Mouse (Mus musculus): ENCODE data around the gene Itgb2. TPM values are rescaled to one million over a fixed set of nuclear protein-coding genes. Genes with fewer than 3 reads are reported as not detected.
A peak's percentile ranks its signal among the peaks of the same experiment; 100 is the strongest.

Gene Itgb2
- total RNA-seq, 4 experiments from 2014 or later: 3.8 to 36.2 (median 15.3) TPM

DNA sequence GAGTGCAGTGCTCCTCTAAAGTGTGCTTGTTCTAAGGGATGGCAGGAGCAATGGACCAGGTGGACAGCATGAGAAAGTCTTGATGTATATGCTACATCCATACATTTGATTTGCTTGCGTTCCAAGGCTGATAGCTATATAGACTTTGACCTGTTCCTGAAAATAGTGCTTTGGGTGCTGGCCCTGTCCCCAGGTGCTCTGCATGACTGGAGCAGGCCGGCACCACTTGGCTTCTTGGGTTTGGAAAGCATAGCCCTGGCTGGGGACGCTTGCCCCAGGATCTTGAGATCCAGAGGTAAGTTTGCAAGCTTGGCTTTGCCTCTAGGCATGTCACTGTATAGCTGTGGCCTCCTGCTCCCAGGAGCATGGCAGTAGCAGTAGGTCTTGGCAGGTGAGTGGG is 56.6 kb downstream of the Itgb2 start:
- DNase-seq (ENCODE audit: low spot score in 2 of 2): no peak

DNA sequence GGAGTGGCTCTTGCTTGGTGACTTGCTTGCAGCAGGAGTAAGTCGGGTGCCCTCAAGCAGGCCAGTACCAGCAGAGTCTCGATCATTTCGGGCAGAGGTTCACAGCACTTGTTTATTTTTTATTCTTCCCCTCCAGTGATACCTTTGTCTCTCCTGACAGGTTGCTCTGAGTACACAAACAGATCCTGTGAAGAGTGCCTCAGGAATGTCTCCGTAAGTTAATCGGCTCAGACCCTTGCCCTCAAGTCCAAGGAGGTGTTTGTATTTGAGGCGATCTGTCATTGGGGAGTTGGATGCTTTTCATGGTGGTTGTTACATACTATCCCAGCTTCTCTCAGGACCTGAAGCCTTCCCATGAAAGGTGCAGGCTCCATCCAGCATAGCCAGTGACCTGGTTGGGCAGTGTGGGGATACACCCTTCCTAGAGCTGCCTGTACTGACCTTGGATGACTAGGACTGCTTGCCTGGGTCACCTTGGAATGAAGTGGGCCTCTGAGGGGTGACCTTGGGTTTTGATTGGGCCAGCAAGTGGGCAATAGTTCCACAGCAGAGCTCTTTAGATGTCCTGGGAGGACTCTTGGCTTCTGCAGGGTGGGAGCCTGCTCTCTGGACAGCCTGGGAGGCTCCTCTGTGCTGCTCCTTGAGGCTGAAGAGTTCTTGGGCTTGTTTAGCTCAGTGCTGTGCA is 57.2 kb downstream of the Itgb2 start:
- DNase-seq (ENCODE audit: low spot score in 2 of 2): no peak

DNA sequence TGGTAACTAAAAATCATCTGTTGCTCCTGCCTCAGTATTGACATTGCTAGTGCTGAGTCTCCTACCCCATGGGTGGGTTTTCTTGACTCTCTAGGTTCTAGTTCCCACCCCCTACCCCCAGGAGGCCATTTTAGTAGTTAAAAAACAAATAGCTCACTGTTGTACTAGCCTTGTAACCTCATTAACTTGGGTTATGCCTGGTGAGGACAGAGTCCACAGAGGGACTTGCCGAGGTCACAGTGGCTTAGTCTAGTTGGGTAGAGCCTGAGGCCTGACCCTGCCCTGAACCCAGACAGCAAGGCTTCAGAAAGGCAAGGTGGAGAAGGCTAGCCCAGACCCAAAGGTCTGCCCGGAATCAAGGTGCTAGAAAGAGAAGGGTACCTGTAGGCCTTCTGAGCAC is 58.0 kb downstream of the Itgb2 start:
- no peak for DNase-seq (ENCODE audit: low spot score in 2 of 2)

DNA sequence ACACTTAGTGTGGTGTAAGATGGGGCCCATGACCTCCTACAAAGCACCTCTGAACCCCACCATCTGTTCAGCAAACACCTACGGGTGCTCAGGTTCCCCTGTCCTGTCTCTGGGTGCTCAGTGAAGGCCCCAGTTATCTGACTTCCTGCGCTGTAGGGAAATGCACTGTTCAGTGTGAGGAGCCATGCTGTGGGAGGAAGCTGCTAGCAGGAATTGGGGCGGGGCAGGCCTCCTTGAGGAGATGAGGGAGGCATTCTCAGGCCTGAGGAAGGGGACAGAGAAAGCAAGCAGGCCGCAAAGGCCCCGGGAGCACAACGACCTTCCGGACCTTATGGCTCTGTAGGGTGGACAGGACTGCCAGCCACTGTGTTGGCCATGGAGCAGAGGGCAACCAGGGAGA is 59.1 kb downstream of the Itgb2 start:
- DNase-seq (ENCODE audit: low spot score in 2 of 2): no peak

DNA sequence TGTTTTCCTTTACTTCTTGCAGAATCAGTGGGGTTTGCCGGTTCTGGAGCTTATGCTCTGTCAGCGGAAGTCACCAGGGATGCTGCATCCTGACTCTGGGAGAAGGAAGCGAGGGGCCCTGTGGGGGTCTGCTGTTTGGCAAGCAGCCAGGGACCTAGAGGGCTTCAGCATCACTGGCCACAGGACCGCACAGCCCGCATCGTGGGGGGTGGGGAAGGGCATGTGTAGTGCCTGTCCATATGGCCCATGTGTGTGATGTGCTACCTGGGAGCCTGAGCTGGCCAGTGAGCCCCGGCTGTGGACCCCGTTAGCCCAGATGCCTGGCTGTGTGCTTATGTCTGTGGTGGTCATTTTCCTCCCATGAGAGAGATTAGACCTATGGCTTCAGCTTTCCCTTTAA is 59.7 kb downstream of the Itgb2 start:
- DNase-seq (ENCODE audit: low spot score in 2 of 2): no peak

DNA sequence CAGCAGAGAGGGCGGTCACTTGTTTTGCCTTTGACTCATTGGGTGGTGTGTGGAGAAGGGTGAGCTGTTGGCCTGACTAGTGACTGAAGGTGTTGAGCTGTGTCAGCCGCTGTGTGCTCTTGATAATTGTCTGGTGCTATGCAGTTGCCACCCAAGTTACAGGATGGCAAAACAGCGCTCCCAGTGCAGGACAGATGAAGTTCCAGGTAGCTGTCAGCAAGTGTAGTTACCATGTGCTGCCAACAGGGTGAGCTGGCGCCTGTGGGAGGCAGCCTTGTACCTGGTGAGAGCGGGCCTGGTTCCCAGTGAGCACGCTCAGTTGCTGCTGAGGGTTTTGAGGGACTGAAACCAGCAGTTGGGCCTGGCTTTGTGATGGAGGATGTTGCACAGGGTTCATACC is 60.8 kb downstream of the Itgb2 start:
- DNase-seq (ENCODE audit: low spot score in 2 of 2): no peak

DNA sequence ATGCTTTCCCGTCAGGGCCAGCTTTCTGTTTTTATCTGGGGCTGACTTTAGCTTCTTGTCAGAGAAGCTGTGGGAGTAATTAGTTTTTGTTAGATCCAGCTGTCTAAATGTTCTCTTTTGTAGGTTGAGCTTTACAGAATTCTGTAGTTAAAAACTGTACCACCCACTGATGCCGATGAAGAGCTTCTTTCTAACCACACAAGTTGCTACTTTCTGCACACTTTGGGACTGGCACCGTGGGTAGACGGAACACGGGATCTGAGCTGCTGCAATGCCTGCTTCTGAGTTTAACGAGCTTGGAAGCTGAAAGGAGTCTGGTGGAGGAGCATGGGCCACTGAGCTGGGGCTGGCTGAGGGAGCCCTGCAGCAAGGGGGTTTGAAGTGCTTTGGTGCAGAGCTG is 61.5 kb downstream of the Itgb2 start:
- no peak for DNase-seq (ENCODE audit: low spot score in 2 of 2)

DNA sequence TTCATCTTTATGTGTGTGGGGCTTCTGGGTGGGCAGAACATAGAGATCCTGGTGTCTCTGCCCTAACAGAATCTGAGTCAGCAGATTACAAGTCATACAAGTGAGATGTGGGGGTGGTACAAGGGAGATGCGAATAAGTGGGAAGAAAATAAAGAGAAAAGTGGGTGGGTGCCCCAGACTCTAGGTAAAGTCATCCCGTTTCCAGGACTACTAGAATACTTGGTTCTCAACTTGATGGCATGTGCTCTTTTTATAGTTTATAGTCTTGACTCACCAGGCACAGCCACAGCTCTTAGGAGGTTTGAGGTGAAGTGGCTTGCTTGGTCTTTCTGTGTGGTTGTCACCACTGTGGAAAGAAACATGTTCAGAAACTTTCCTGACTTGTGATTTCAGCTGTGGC is 66.0 kb downstream of the Itgb2 start:
- DNase-seq (ENCODE audit: low spot score in 2 of 2): no peak

DNA sequence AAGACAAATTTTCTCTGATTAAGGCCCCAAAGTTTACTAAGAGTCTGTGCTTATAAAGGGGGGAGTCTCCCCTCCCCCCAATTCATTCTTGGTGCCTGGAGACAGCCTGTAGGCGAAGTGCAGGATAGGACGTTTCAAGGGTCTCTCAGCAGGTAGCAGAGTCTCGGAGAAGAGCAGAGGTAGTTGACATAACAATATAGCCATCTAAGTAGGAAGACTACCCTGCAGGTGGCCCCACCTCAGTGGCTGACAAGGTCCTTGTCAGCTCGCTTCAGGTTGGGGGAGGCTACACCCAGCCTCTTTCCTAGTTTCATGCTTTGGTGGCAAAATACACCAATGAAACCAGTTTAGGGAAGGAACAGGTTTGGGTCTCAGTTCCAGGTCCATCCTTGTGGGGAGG is 73.0 kb downstream of the Itgb2 start:
- no peak for DNase-seq (ENCODE audit: low spot score in 2 of 2)

DNA sequence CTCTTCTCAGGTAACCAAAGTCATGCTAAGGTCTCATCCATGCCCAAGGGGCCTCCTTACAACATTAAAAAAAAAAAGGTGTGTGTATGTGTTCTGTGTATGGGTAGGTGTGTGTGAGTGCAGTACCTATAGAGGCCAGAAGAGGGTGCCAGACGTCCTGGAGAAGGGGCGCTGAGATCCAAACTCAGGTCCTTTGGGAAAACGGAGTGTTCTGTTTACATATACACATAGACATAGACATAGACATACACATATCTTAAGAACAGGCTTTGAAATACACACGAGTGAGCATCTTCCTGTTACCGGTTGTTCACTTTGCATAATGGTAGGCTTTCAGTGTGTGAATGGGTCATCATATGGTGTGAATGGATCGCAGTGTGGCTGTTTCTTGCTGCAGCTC is 74.1 kb downstream of the Itgb2 start:
- DNase-seq (ENCODE audit: low spot score in 2 of 2): no peak

DNA sequence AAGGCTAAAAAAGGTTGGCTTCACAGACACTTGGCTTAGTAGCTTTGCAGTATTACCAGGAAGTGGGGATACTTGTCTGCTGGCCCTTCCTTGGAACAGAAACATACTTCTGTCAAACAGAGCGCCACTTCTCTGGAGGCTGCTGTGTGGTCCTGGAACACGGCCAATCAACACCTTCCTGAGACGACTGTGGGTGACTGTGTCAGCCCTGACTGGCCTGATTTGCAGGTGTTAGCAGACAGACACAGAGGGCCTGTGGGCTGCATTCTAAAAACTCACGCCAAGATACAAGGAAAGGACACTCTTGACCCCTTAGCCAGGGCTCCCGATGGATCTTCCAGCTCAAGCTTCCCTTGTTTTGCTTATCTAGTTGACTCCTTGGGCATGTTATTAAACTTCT is 74.9 kb downstream of the Itgb2 start:
- DNase-seq (ENCODE audit: low spot score in 2 of 2): no peak

DNA sequence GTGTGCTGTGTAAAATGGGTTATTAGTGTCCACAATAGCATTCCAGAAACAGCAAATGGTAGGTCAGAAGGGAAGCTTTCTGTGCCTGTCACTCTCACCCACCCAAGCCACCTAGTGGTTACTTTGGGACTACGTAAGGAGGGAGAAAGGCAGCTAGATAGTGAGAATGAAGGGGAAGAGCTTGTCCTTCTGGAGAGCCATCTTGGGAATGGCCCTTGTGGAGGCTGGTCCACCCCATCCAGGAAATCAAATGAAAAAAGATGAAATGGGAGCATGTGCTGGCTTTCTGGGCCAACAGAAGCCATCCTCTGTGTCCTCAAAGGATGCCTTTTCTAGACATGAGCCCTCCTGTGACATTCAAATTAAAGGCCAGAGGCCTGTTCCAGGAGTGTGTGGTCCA is 75.3 kb downstream of the Itgb2 start:
- DNase-seq (ENCODE audit: low spot score in 2 of 2): no peak

DNA sequence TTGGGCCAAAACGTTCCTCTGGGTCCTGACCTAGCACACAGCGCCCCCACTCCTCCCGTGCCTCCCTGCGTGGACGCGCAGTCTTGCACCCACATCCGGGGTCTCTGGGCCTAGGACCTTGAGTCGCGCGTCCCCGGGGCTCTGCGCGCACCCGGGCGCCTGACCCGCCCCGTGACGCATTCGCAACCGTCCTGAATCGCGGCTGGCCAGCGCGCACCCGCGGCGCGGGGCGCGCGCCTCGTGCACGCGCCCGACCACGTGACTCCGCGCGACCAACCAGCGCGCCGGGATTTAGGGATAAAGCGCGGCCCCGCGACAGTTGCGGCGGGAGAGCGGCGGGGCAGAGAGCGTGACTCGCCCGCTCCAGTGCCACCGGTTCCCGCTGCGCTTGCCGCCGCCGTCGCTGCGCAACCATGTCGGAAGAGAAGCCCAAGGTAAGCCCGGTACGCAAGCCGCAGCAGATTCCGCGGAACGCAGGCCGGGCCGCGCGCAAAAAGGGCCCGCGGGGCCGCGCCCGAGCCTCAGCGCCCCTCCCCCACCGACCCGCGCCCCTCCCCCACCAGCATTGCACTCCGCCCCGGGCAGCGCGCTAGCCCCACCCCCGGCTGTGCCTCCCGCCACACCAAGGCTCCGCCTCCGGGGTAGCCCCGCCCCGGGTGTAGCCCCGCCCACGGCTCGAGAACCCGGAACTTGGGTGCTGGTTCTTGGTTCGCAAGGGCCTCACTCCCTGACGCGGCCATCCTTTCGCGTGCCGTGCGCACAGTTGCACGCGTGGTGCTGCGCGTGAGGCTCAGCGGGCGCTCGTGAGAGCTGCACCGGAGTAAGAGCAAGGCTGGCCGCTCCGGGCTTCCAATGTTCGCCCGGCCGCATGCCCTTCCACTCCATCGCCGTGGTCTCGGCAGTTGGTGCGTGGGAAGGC is 76.1 kb downstream of the Itgb2 start, which contains the start of the genes Sumo3 and Gm49325:
Gene Sumo3 (plus strand): TSS at position 190 of the 919 bp plus-strand sequence.
Gene Gm49325 (plus strand): TSS at position 290 of the 919 bp plus-strand sequence.
- DNase-seq (ENCODE audit: low spot score in 2 of 2): peak; percentile 89

DNA sequence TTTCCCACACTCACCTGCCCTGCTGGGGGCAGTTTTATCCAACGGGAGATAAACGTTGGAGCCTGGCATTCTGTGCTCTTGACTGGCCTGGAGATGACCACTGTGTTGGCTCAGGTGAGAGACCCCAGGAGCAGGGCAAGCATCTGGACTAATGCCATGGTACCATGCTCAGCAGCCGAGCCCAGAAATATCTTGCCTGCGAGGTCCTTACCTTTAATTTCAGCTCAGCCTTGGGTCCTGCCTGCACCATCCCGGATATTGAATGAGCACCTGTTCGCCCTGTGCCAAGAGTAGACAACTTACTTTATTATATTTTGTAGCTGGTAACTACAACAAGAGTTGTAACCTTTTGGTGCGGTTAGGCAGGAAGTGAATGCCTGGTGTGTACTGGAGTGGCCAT is 76.8 kb downstream of the Itgb2 start:
- no peak for DNase-seq (ENCODE audit: low spot score in 2 of 2)

DNA sequence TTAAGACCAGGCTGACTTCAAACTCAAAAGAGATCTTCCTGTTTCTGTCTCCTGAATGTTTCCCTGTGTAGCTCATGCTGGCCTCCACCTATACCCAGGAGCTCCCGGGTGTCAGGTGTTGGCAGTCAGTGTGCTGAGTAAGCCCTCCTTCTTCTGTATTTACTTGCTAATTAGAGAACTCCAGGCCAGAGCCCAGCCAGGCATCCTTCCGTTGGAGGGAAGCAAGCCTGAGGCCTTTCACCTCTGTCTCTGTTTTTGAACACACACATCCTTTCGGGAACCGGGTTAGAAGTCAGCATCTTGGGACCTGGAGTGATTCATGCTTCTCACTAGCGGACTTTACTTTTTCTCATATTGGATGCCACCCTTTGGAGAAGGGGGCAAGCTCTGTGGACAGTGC is 77.4 kb downstream of the Itgb2 start:
- DNase-seq (ENCODE audit: low spot score in 2 of 2): no peak

DNA sequence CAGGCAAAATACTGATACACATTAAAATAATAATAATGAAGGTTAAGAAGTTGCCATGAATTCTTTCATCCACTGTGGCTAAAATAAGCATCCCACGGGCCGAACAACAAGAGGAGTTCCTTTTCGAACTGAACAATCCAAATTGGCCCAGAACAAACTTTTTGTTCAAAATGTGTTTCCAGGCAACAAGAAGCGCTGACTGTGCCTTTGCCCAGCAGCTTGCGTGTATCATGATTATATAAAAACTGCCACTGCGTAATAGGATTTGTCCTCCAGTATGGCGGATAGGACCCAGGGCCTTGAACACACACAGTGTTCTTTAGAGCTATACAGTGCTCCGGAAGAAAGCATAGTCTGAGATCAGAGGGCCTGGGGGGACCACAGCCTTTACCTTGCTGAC is 78.5 kb downstream of the Itgb2 start:
- DNase-seq (ENCODE audit: low spot score in 2 of 2): no peak

DNA sequence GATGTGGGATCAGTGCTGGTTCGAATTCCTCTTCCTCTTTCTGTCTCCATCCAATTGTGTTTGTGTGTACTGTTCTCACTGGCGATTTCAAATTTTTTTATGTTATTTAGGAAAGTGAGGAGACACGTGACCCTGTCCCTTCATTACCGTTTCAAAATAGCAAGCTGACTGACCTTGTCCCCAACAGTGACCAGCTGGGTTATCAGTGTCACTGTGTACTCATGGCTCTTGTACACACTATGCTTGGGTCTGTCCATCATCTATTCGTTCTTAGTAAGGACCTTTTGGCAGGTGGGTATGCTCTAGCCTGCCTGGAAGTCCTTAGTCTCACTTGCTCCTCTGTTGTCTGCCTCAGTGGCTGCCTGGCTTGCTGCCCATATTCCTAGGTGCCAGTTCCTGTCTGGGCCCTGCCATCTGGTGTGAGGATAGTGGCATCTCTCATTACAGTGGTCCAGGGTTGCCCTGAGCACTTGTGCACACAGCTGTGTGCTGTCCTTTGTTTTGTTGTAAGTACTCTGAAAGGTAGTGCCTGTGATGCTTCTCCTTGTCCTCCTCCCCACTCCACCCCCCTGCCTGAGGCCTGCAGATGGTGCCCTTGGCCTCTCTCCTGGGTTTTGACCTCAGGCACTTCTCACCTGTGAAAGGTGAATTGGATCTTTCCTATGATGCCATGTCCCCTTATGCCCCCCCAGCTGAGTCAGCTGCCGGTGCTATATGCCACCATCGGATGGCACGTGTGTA is 80.3 kb downstream of the Itgb2 start:
- no peak for DNase-seq (ENCODE audit: low spot score in 2 of 2)

DNA sequence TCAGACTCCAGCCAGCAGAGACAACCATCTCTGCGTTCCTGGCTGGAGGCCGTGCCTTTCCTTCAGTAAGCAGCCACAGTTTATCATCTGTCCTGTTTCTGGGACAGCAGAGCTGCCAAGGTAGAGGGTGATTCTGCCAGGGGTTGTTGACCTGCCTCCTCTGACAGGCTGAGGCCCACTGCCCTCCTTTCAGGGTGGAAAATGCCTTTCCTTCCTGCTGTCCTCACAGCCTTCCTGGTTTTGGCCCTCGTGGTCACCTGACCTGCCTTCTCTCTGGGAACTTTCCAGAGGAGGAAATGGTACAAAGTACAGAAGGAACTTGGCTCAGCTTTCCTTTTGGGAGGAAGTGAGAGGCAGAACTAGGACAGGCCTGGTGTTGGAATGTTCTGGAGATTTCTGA is 83.4 kb downstream of the Itgb2 start:
- DNase-seq (ENCODE audit: low spot score in 2 of 2): no peak
